Mouse (Mus musculus) embryo, embryonic 11 days (tissue): ENCODE results near the gene Il17rd.
A peak's percentile ranks its signal among the peaks of the same experiment; 100 is the strongest.

Experiments
- DNase-seq: peaks from one replicate; pipeline ENCODE4 v3.0.0-alpha.2; 2015

Gene Il17rd

DNA sequence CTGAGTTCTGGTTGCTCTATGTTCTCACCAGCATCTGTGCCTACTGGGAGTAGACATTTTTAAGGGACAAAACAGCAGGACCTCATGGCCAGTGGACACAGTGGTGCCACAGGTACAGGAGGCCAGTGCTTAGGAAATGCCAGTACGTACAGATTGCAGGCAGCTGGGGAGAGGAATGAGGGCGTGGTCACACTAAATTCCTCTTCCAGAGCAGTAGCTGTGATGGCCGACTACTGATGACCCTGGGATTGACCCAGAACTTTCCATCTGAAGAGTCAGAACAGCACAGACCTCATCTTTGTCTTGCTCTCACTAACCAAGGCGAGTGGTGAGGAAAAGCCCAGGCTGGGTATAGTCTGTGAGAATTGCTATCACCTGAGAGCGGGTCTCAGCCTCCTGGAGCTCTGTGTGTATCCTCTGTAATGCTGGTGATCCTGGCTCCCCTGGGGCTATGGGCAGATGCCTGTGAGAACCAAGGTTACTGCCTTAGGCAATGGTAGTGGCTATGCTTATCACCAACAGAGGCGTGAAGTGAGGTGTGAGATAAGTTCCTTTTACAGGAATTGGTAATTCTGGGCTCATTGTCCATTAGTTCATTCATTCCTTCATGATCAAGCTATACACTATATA, 111.4 kb downstream of the Il17rd start:
- DNase-seq: no peak

DNA sequence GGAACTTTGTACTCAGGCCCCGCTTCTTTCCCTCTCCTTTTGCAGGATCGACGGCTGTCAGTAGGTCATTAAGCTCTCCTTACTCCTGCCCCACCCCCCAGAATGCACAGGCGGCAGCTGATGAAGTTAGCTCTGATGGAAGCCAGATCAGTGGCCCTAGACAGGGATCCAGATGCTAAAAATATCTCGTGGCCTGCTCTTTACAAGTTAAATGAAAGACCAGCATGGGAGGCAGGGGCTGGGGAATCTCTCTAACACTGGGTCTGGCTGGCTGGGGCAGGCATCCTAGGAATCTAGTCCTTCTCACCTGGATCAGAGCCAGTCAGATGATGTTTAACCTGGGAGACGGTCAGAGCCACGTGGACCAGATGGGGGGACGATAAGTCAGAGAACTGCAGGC, 112.7 kb downstream of the Il17rd start:
- DNase-seq: peak; percentile 61

DNA sequence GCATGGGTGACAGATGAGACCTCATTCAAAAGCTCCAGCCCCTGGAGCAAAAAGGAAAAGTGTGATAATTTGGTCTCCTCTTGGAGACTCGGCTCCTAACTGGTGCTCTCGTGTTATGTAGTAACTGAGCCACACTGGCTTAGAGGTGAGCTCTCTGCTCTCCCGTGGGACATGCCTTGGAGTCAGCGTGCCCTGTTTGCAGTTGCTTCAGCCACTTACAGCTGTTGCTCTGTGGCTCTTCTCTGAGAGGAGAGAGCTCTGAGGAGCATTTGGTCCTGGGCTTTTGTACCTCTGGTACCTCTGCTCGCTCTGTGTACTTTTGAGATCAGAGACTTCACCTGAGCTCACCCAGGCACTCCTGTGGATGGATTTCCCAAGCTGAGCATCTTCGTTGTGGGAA, 116.3 kb downstream of the Il17rd start:
- DNase-seq: no peak

DNA sequence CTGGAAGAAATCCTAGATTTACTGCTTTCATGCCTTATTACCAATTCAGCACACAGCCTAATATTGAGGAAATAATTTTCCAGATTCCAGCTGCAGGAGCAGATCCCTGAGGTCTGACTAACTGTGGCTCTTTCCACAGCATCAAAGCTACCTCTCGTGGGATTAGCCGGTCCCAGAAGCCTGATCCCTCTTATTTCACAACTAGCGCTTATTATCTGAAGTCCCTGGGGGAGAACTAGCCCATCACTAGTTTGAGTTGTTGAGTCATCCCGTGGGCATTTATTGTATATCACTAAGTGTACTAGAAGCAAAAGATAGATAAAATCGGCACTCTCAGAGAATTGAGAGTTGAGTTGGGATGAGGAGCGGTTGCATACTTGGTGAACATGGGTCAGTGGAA, 117.3 kb downstream of the Il17rd start:
- no peak for DNase-seq
